Mouse (Mus musculus) ES-Bruce4 (cell line): Measurements from ENCODE around the gene Rnps1. TPM values are rescaled to one million over a fixed set of nuclear protein-coding genes. Genes with fewer than 3 reads are reported as not detected.

Experiments
- H3K27ac ChIP-seq: 2 replicates; pipeline ENCODE4 v1.5.1; 2012; ENCODE audit warnings: low read length, inconsistent platforms; ENCODE audit not compliant: insufficient read depth
- H3K27me3 ChIP-seq: 2 replicates; pipeline ENCODE4 v1.6.1; 2012; ENCODE audit warnings: mild to moderate bottlenecking, low read length, inconsistent platforms; ENCODE audit not compliant: control insufficient read depth, poor library complexity, insufficient read depth, severe bottlenecking
- H3K36me3 ChIP-seq: 2 replicates; pipeline ENCODE4 v1.6.1; 2012; ENCODE audit warnings: inconsistent platforms, mild to moderate bottlenecking, low read length, moderate library complexity; ENCODE audit not compliant: control insufficient read depth, poor library complexity, insufficient read depth, severe bottlenecking
- H3K4me1 ChIP-seq: one replicate; pipeline ENCODE4 v1.8.1; 2011; ENCODE audit warnings: low read length; ENCODE audit not compliant: control insufficient read depth, insufficient read depth
- H3K4me3 ChIP-seq: 2 replicates; pipeline ENCODE4 v1.5.1; 2011; ENCODE audit warnings: low read depth, mild to moderate bottlenecking, low read length
- H3K9ac ChIP-seq: 2 replicates; pipeline ENCODE4 v1.6.1; 2012; ENCODE audit warnings: low read depth, mild to moderate bottlenecking, inconsistent platforms; ENCODE audit not compliant: poor library complexity, severe bottlenecking
- H3K9me3 ChIP-seq: replicated peaks from 2 replicates; pipeline ENCODE4 v1.6.1; 2012; ENCODE audit warnings: mild to moderate bottlenecking, low read length, inconsistent platforms; ENCODE audit not compliant: control insufficient read depth, poor library complexity, insufficient read depth, severe bottlenecking
- CTCF ChIP-seq: IDR thresholded peaks from one replicate; pipeline ENCODE4 v1.8.1; 2011; ENCODE audit warnings: low read depth, low read length
- EP300 ChIP-seq: IDR thresholded peaks from 2 replicates; pipeline ENCODE4 v1.6.1; 2011; ENCODE audit warnings: low read depth, low read length; ENCODE audit not compliant: insufficient read depth
- POLR2A ChIP-seq: IDR thresholded peaks from one replicate; pipeline ENCODE4 v1.8.1; 2011; ENCODE audit warnings: low read length; ENCODE audit not compliant: insufficient read depth
- polyA plus RNA-seq: library from polyadenylated mRNA; stranded (reverse); fragments of >200 nt; gene quantifications from 2 replicates; pipeline ENCODE4 v1.2.4, GENCODE M21; 2011; ENCODE audit warnings: low read depth; ENCODE audit not compliant: missing spikeins, insufficient read depth, insufficient read length

Rnps1 gene
- 323 and 334 TPM in 2 replicates for polyA plus RNA-seq

DNA sequence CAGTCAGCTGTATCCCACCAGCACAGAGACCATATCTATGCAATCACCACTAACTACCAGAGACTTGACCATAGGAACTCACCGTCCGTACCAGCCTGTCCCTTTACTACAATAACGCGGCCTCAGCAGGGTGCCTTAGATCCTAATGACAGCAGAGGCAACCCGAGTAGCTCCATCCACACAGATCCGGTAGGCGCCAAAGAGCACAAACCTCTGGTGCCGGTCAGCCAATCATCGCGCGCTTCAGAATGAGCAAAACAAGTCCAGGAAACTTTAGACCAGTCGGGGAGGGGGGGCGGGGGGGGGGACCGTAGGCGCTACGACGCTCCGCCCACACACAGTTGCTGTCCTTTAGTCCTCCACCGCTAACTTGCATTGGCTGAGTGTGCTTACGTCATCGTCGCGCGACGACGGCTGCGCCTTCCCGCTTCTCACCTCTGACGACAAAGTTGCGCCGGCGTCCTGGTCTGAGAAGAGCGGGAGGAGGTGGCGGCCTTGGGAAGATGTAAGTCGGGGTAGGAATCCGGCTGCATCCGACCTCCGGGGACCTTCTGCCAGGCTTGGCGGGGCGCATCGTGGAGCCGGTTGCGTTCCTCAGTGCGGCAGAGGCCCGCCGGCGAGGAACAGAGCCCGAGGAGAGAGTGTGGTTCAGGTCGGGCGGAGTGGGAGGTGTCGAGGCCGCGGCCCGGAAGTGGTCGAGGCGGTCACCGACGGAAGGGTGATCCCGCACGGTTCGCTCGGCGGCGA lies at the start of gene Rnps1:
Rnps1 (plus strand) TSS at position 336 of the 747 bp plus-strand sequence.
- Histone ChIP-seq H3K4me1 (no peaks in the 10 kb centered on the region), H3K27me3 (no peaks in the 10 kb centered on the region), H3K4me3 (peak within 1 kb of the TSS; percentile 97), H3K9me3 (no peaks in the 10 kb centered on the region), H3K36me3 (peaks cover 38% of the 10 kb centered on the region), H3K9ac (peak within 1 kb of the TSS; percentile 80), H3K27ac (peak within 1 kb of the TSS; percentile 54)
- no peak for TF ChIP-seq CTCF
- peak; percentile 31; the same call in 1 of the 2 replicates for TF ChIP-seq EP300
- peak; percentile 87 for TF ChIP-seq POLR2A

GRCm38 (mm10) chr17:24365863-24366262 lies 48.5 kb upstream of the Rnps1 start:
- TF ChIP-seq EP300 (no peak), POLR2A (no peak)
- no peak overlapping the region for H3K9ac ChIP-seq
- H3K27ac ChIP-seq, result no peak overlapping the region
- no peaks in the 10 kb centered on the region for H3K36me3 ChIP-seq
- no peaks in the 10 kb centered on the region for H3K27me3 ChIP-seq
- no peak overlapping the region for H3K4me3 ChIP-seq
- no peaks in the 10 kb centered on the region for H3K4me1 ChIP-seq
- no peaks in the 10 kb centered on the region for H3K9me3 ChIP-seq

DNA sequence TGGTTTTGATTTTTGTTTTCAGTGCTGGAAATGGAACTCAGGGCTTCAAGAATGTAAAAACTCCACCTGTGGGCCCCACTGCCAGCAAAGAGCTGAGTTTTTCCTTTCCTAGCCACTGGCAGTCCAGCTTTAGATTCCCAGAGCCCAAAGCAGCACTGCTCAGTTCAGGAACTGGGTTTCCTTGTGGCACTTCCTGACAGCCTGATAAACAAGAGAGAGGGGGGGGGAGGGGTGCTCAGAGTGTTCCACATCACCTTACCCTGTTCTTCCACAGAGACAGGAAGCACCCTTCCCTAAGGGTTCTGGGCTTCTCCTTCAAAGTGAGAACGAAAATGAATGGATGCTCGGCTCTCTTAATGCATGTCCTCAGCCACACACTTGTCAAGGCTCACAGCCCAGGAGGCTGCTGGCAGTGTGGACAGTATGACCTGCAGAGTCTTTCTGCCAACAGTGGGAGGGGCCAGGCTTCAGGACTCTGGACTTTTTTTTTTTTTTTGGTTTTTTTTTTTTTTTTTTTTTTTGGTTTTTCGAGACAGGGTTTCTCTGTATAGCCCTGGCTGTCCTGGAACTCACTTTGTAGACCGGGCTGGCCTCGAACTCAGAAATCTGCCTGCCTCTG lies 39.2 kb upstream of the Rnps1 start:
- Histone ChIP-seq H3K4me3 (no peak overlapping the region), H3K9ac (no peak overlapping the region), H3K9me3 (no peaks in the 10 kb centered on the region), H3K27me3 (no peaks in the 10 kb centered on the region), H3K4me1 (no peaks in the 10 kb centered on the region), H3K27ac (no peak overlapping the region), H3K36me3 (no peaks in the 10 kb centered on the region)
- no peak for TF ChIP-seq CTCF
- no peak for TF ChIP-seq POLR2A
- no peak for TF ChIP-seq EP300

GRCm38 (mm10) chr17:24375886-24376285 lies 38.5 kb upstream of the Rnps1 start:
- Histone ChIP-seq H3K4me1 (no peaks in the 10 kb centered on the region), H3K9ac (no peak overlapping the region), H3K36me3 (no peaks in the 10 kb centered on the region), H3K27me3 (no peaks in the 10 kb centered on the region), H3K4me3 (no peak overlapping the region), H3K27ac (no peak overlapping the region), H3K9me3 (no peaks in the 10 kb centered on the region)
- TF ChIP-seq EP300, result no peak
- TF ChIP-seq POLR2A, result no peak
- no peak for TF ChIP-seq CTCF

GRCm38 (mm10) chr17:24378496-24378895 lies 35.9 kb upstream of the Rnps1 start:
- H3K9ac ChIP-seq, result no peak overlapping the region
- H3K36me3 ChIP-seq, result no peaks in the 10 kb centered on the region
- no peak overlapping the region for H3K4me3 ChIP-seq
- TF ChIP-seq POLR2A (no peak), CTCF (no peak), EP300 (no peak)
- H3K27ac ChIP-seq, result no peak overlapping the region
- H3K27me3 ChIP-seq, result no peaks in the 10 kb centered on the region
- no peaks in the 10 kb centered on the region for H3K9me3 ChIP-seq
- no peaks in the 10 kb centered on the region for H3K4me1 ChIP-seq

GRCm38 (mm10) chr17:24383789-24384188 lies 30.6 kb upstream of the Rnps1 start:
- H3K4me3 ChIP-seq, result no peak overlapping the region
- no peaks in the 10 kb centered on the region for H3K36me3 ChIP-seq
- H3K9me3 ChIP-seq, result no peaks in the 10 kb centered on the region
- TF ChIP-seq CTCF (no peak), POLR2A (no peak), EP300 (no peak)
- no peak overlapping the region for H3K27ac ChIP-seq
- H3K27me3 ChIP-seq, result no peaks in the 10 kb centered on the region
- no peaks in the 10 kb centered on the region for H3K4me1 ChIP-seq
- no peak overlapping the region for H3K9ac ChIP-seq
